Mouse (Mus musculus) T-helper 1 cell (primary cell): ENCODE results near the gene Pskh1.

ENCODE experiments used
- in situ Hi-C: fragments of 300-600 bp; cut with MboI, MseI; formaldehyde crosslinking; loops from one replicate; pipeline ENCODE4 v1.15.1; 2025; ENCODE audit warnings: high pct_unique_total_duplicates

Pskh1 gene

GRCm38 (mm10) chr8:105892432-105892831 is 7.8 kb upstream of the Pskh1 start:
- in situ Hi-C loops = loop anchor here (5.0 kb wide), 1 partner anchor 40 kb away; the partner anchor contains the start of gene Ctrl

- in situ Hi-C loops = loop anchor here (5.0 kb wide), 1 partner anchor 39 kb away; the partner anchor contains the start of gene Ctrl
Measured at GRCm38 (mm10) chr8:105893339-105893738, 6.9 kb upstream of the Pskh1 start, which contains the start of gene Nrn1l. Nrn1l (plus strand) TSS chr8:105893567.

- in situ Hi-C loops = no loop called here
Measured at GRCm38 (mm10) chr8:105897801-105898480, 2.3 kb upstream of the Pskh1 start.

DNA sequence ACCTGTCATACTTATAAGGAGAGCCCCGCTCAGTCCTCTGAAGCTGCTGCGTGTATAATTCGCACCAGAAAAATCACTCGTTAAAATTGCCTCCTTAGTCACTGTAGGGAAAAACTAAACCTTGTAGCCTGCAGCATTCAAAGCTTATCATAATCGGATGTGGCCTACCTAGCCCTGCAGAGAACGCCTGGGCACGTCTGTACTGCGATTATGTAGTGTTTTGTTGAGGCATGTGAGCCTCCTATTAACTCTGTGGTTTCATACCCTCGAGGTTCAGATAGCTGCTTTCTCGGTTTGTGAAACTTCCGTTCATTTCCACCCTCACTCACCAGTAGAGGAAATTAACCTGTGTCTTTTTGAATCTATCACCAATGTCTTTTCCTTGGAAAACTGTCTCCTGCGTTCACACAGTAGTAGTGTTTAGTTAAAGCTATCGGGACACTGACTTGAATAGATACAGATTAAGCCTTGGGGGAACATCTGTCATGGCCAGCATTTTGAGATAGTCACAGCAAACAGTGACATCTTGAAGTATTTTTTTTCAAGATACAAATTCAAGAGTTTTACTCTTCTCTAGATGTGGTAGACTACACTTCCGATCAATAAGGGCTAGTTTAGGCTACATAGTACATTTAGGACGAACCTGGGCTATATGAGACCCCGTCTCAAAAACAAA is 838 bp downstream of the Pskh1 start:
- in situ Hi-C loops = no loop called here

- in situ Hi-C loops = no loop called here
Measured at GRCm38 (mm10) chr8:105919390-105919789, 19.1 kb downstream of the Pskh1 start.

DNA sequence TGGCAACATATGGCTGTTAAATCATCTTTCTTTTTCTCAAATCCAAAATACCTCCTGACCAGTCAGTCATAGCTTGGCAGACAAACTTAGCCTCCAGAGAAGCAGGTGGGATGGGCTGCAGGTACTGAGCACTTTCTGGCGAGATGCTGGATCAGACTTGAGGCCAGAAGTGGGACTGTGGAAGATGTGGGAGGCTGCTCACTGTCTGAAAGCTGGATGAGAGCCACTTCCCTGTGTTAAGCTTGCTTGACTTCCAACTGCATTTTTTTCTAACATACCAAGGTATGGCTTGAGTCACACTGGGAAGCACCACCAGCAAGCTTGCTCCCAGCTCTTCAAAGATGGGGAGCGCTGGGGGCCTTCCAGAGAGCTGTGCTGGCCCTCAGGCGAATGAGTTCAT is 24.9 kb downstream of the Pskh1 start:
- in situ Hi-C loops = no loop called here

- in situ Hi-C loops = loop anchor here (5.0 kb wide), 1 partner anchor 38 kb away; the partner anchor contains the start of gene Nrn1l
Measured at GRCm38 (mm10) chr8:105930602-105931001, 30.4 kb downstream of the Pskh1 start.

DNA sequence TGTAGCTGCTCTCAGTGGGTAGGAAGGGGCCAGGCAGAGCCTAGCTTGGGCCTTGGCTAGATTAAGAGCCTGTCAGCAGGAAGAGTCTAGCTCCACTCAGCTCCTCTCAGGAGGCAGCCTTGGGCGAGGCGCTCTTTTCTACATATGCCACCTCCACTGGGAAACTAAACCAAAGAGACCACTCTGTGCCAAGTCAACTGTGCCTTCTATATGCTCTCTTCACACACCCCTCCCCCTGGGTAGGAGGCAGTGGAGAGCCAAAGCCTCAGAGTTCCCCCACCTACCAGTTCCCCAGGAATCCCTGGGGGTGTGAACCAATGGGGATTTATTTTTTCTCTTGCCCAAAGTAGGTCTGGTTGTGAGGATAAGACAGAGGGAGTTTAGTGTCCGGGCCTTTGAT is 31.0 kb downstream of the Pskh1 start:
- in situ Hi-C loops = loop anchor here (5.0 kb wide), 1 partner anchor 39 kb away; the partner anchor contains the start of gene Nrn1l

DNA sequence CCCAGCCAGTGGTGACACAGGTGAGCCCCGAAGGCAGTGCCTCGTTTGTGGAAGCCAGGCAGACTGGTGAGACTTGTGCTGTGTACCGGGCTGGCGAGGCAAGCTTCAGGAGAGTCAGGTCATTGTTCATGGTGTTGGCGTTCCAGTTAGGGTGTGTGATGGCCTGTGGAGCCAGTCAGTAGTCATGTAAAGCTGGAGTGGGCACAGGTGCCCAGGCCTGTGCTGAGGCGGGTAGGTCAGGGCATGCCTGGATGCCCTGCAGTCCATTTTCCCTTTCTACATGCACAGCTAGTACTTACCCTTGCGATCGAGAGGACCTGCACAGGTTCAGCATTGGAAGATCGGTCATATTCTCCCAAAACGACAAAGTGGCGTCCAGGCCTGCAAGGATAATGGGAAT is 32.3 kb downstream of the Pskh1 start:
- in situ Hi-C loops = loop anchor here (5.0 kb wide), 1 partner anchor 40 kb away; the partner anchor contains the start of gene Nrn1l

- in situ Hi-C loops = loop anchor here (5.0 kb wide), 1 partner anchor 41 kb away; the partner anchor contains the start of gene Nrn1l
Measured at GRCm38 (mm10) chr8:105933762-105934161, 33.5 kb downstream of the Pskh1 start, which contains the start of gene Ctrl. Ctrl (minus strand) TSS chr8:105933862.

DNA sequence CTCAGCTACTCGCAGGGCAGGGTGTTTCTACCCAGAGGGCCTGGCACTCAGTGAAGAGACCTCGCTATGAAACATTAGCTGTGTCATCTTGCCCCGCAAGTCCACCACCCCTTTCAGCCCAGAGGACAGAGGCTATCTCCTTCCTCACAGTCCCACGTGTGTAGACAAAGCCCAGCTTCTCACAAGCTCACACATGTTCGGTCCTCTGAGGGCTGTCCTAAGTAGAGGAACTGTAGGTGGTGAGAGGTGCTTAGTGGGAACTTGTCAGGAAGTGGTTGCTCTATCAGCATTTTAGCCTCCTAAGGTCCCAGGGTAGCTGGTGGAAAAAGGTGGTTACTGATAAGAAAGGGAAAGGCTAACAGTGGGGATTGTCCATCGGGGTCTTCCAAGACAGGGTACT is 34.9 kb downstream of the Pskh1 start:
- in situ Hi-C loops = no loop called here

DNA sequence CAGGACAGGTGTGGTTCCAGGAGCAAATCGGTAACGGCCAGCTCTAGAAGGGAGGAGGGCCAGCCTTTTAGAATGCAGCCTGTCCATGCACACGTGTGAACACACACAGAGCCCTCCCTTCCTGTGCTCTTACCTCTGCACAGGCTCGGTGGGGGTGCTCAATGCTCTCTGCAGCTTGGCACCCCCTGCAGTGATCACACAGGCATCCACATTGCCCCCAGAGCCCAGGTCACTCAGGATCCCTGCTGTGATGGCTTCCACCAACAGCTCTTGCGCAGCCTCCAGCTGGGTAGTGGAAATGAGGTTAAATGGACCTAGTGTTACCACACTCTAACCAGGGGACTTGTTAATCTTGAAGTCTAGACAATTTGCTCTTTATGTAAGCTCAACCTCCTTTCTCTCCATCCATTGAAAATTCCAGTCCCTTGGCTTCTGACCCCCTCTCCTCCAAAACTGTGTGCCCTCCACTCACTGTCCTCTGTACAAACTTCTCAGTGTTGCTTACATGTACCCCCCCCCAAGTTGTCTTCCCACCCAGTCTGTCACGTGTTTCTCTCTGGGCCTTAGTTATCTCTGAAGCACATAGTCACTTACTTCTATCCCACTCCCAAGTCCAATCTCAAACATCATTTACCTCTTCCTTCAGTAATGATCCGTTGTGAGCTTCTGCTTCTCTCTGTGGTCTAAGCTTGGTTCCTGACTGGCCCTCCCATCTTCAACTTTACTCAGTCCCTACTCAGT is 35.8 kb downstream of the Pskh1 start:
- in situ Hi-C loops = no loop called here

- in situ Hi-C loops = no loop called here
Measured at GRCm38 (mm10) chr8:105936866-105937475, 36.7 kb downstream of the Pskh1 start.

DNA sequence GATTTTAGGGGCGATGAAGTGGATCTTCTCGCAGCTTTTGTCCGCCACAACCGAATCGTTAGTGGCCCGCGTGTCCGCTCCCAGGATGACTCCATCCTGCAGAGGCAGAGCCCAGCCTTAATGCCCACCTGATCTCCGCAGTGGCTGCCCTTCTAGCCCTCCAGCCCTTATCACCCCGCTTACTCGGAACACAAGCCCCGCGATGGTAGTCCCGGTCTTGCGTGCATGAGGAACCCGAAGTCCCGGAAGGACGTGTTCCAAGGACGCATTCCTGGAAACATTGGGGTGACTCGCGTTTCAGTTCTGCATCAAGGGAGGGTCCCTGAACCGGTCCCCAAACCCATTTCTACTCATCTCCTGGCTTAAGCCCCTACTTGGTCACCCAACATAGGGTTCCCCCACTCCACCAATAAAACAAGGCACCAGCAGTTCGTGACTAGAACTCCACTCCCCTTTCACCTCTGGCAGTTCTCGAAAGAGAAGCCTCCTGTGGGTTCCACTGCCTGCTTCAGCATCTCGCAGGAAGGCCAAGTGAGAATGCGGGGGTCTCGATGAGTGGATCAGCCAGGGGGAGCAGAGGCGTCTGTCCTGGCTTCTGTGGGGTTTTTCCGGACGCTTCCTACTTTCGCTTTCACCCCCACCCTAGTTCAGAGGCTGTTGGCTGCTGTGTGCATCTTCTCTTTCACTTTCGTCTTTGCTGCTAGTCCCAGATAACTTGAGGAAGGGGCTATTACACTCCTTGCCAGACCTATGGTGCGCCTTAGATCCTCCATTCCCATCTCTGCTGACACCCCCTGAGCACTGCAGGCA is 37.5 kb downstream of the Pskh1 start:
- in situ Hi-C loops = no loop called here

DNA sequence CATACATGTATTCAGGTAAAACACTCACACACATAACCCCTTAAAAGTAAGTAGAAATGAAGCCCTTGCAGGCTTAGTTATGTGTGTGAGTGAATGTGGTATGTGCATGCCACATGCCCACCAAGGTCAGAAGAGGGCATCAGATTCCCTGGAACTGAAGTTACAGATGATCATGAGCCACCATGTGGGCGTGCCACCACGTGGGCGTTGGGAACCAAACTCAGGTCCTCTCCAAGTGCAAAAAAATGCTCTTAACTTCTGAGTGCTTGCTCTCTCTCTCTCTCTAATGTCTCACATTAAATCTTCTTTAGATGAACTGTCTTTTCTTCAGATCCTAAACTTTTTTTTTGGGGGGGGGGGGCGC is 38.0 kb downstream of the Pskh1 start, which contains the start of gene Psmb10:
Gene Psmb10, minus strand, starts transcription at position 139 of the 364 bp plus-strand sequence.
- in situ Hi-C loops = no loop called here

DNA sequence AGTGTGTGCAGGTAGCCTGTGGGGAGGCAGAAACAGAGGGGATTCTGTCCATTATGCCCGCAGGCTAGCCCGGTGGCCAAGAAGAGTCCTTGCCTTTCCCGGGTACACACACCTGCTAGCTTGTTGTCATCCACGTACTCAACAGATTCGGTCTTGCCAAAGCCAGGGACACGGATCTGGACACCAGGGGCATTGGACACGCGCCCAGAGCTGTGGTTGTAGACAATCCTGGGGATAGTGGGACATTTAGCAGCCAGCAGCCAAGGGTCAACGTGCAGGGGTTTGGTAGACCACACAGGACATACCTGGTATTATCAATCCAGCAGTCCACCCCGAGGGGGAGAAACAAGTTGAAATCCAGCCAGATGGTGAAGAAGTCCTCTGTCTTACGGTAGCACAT is 41.8 kb downstream of the Pskh1 start:
- in situ Hi-C loops = no loop called here

- in situ Hi-C loops = no loop called here
Measured at GRCm38 (mm10) chr8:105942542-105942941, 42.3 kb downstream of the Pskh1 start.

DNA sequence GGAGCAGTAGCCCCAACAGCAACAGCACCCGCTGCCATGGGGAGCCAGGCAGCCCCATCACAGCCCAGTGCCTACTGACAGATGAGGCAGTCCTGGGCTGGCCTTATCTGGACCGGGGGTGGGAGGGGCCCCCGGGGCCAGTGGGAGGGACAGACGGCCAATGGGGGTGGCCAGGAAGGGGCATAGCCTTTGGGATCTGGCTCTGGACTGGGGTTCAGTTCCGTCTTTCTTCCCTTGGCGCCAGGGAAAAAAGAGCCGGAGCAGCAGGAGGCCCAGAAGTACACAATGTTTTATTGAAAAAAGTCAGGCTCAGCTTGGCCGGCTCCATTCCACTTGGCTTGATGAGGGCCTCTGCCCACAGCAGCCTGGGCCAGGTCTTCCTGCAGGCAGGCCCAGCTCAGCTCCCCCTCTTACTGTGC is 43.1 kb downstream of the Pskh1 start, which contains the start of gene Lcat:
Gene Lcat, minus strand, starts transcription at position 62 of the 419 bp plus-strand sequence.
- in situ Hi-C loops = no loop called here

GRCm38 (mm10) chr8:105949350-105949749 is 49.1 kb downstream of the Pskh1 start:
- in situ Hi-C loops = no loop called here

DNA sequence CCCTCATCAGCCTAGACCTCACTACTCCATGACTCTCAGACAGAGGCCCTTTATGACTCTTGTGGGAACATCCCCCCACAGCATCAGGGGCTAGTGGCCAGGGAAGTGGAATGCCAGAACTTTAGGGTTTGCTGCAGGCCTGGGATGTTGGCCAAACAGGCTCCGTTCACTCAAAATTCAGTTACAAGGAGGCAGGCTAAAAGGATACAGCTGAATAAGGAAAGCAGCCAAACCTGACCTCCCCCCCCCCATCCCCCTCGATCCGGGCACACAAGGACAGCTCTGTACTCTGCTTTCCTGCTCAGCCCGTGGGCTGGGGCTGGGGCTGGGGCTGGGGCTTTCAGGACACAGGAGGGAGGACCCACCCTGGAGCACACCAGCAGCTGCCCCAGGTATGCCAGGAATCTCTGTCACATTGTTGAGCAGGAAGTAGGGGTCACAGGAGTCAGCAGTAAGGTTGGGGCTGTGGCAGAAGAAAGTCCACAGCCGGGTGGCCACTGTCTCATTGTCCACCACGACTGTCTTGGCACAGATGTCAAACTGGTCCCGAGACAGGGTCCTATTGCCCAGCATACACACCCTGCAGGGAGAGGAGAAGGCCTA is 50.9 kb downstream of the Pskh1 start:
- in situ Hi-C loops = no loop called here
